Mouse (Mus musculus) midbrain, postnatal 0 days (tissue): Measurements from ENCODE around the gene Lamtor1. TPM values are rescaled to one million over a fixed set of nuclear protein-coding genes. Genes with fewer than 3 reads are reported as not detected.

ENCODE experiments used
- ATAC-seq: fragments of 200-750 bp; cut with Nextera tagmentation; 2 replicates; pipeline ENCODE4 v1.8.0; 2017; ENCODE audit warnings: moderate number of reproducible peaks, mild to moderate bottlenecking, moderate TSS enrichment, moderate library complexity; ENCODE audit not compliant: low FRiP score
- DNase-seq: peaks from one replicate; pipeline ENCODE4 v3.0.0-alpha.2; 2015; ENCODE audit warnings: low spot score
- H3K27ac ChIP-seq: fragments of 300-500 bp; sonication (generic); 2 replicates; pipeline ENCODE4 v1.5.1; 2014; ENCODE audit warnings: low read depth, mild to moderate bottlenecking, low read length, mixed read lengths
- H3K27me3 ChIP-seq: fragments of 300-500 bp; sonication (generic); 2 replicates; pipeline ENCODE4 v1.6.1; 2014; ENCODE audit warnings: low read length, control low read depth, mixed read lengths; ENCODE audit not compliant: insufficient read depth
- H3K36me3 ChIP-seq: fragments of 300-500 bp; sonication (generic); 2 replicates; pipeline ENCODE4 v1.6.1; 2014; ENCODE audit warnings: low read length, control low read depth, mixed read lengths; ENCODE audit not compliant: insufficient read depth
- H3K4me1 ChIP-seq: fragments of 300-500 bp; sonication (generic); 2 replicates; pipeline ENCODE4 v1.6.1; 2014; ENCODE audit warnings: mild to moderate bottlenecking, control low read depth, antibody characterized with exemption, low read length, mixed read lengths; ENCODE audit not compliant: insufficient read depth
- H3K4me2 ChIP-seq: fragments of 300-500 bp; sonication (generic); 2 replicates; pipeline ENCODE4 v1.6.1; 2014; ENCODE audit warnings: low read depth, mild to moderate bottlenecking, low read length, mixed read lengths; ENCODE audit not compliant: poor library complexity, severe bottlenecking
- H3K4me3 ChIP-seq: fragments of 300-500 bp; sonication (generic); 2 replicates; pipeline ENCODE4 v1.5.1; 2014; ENCODE audit warnings: low read depth, mild to moderate bottlenecking, low read length, moderate library complexity
- H3K9ac ChIP-seq: fragments of 300-500 bp; sonication (generic); replicated peaks from 2 replicates; pipeline ENCODE4 v1.6.1; 2014; ENCODE audit warnings: mild to moderate bottlenecking, low read length, moderate library complexity, mixed read lengths; ENCODE audit not compliant: poor library complexity, severe bottlenecking
- H3K9me3 ChIP-seq: fragments of 300-500 bp; sonication (generic); 2 replicates; pipeline ENCODE4 v1.6.1; 2016; ENCODE audit warnings: low read length, control low read depth
- CTCF ChIP-seq: IDR thresholded peaks from 2 replicates; pipeline ENCODE4 v1.5.1; 2016; ENCODE audit warnings: antibody characterized with exemption, mild to moderate bottlenecking
- WGBS: fragments of 180-500 bp; shearing (Covaris S2); extraction: QIAGEN DNeasy Blood & Tissue Kit; methylation state at CpG from one replicate; pipeline ENCODE4 v1.1.7; 2014; 5-methylcytosine and 5-hydroxymethylcytosine counted together
- polyA plus RNA-seq: library from polyadenylated mRNA; unstranded; fragments of >200 nt; fragmentation: Nextera tagmentation; extraction: Ambion mirVana; gene quantifications from 2 replicates; pipeline ENCODE4 v1.2.1, GENCODE M21; 2015
- total RNA-seq: library from RNA; depleted of rRNA; stranded (reverse); fragments of >200 nt; gene quantifications from 2 replicates; pipeline ENCODE4 v1.2.3, GENCODE M21; 2014

Lamtor1 gene
- total and polyA plus RNA-seq, 2 experiments from 2014 or later: 127 to 159 TPM

- no peak for ATAC-seq
- Histone ChIP-seq H3K27me3 (no peaks in the 10 kb centered on the region), H3K27ac (no peak overlapping the region), H3K9ac (no peak overlapping the region), H3K4me1 (no peaks in the 10 kb centered on the region), H3K36me3 (no peaks in the 10 kb centered on the region), H3K4me3 (no peak overlapping the region), H3K4me2 (no peak overlapping the region), H3K9me3 (no peaks in the 10 kb centered on the region)
- 72% methylated on average over 2 of the region's 2 CpGs for WGBS
- DNase-seq: no peak
- TF ChIP-seq CTCF: no peak
Observed at GRCm38 (mm10) chr7:101952098-101952497, 46.4 kb downstream of the Lamtor1 start.

GRCm38 (mm10) chr7:101954163-101954562 lies 48.5 kb downstream of the Lamtor1 start:
- WGBS: 95% methylated on average over 2 of the region's 2 CpGs
- no peak for ATAC-seq
- H3K27me3 ChIP-seq: no peaks in the 10 kb centered on the region
- no peak for TF ChIP-seq CTCF
- H3K9ac ChIP-seq: no peak overlapping the region
- H3K4me3 ChIP-seq: no peak overlapping the region
- no peaks in the 10 kb centered on the region for H3K36me3 ChIP-seq
- DNase-seq: no peak
- no peak overlapping the region for H3K27ac ChIP-seq
- H3K4me2 ChIP-seq: no peak overlapping the region
- no peaks in the 10 kb centered on the region for H3K9me3 ChIP-seq
- H3K4me1 ChIP-seq: no peaks in the 10 kb centered on the region

- no peak for TF ChIP-seq CTCF
- WGBS: 90% methylated on average over 2 of the region's 2 CpGs
Observed at GRCm38 (mm10) chr7:101955276-101955675, 49.6 kb downstream of the Lamtor1 start.

GRCm38 (mm10) chr7:101955862-101956261 lies 50.2 kb downstream of the Lamtor1 start:
- no peak for ATAC-seq
- H3K9me3 ChIP-seq: no peaks in the 10 kb centered on the region
- WGBS: 56% methylated on average over 4 of the region's 4 CpGs

More at GRCm38 (mm10) chr7:101955276-101955675, 49.6 kb downstream of the Lamtor1 start:
- DNase-seq (no peak), ATAC-seq (no peak)
- Histone ChIP-seq H3K27ac (no peak overlapping the region), H3K9ac (no peak overlapping the region), H3K4me1 (no peaks in the 10 kb centered on the region), H3K4me3 (no peak overlapping the region), H3K4me2 (no peak overlapping the region), H3K27me3 (no peaks in the 10 kb centered on the region), H3K9me3 (no peaks in the 10 kb centered on the region), H3K36me3 (no peaks in the 10 kb centered on the region)

GRCm38 (mm10) chr7:101956481-101956880 lies 50.8 kb downstream of the Lamtor1 start:
- no peak overlapping the region for H3K27ac ChIP-seq
- H3K4me3 ChIP-seq: no peak overlapping the region
- ATAC-seq (no peak), DNase-seq (no peak)
- H3K4me2 ChIP-seq: no peak overlapping the region
- no peaks in the 10 kb centered on the region for H3K36me3 ChIP-seq
- H3K4me1 ChIP-seq: no peaks in the 10 kb centered on the region
- TF ChIP-seq CTCF: no peak
- H3K9me3 ChIP-seq: no peaks in the 10 kb centered on the region
- no peaks in the 10 kb centered on the region for H3K27me3 ChIP-seq
- 89% methylated on average over 1 of the region's 1 CpGs for WGBS
- H3K9ac ChIP-seq: no peak overlapping the region

More at GRCm38 (mm10) chr7:101955862-101956261, 50.2 kb downstream of the Lamtor1 start:
- no peak overlapping the region for H3K4me2 ChIP-seq
- H3K9ac ChIP-seq: no peak overlapping the region
- no peak overlapping the region for H3K4me3 ChIP-seq
- no peak overlapping the region for H3K27ac ChIP-seq
- H3K36me3 ChIP-seq: no peaks in the 10 kb centered on the region
- no peak for TF ChIP-seq CTCF
- DNase-seq: no peak
- no peaks in the 10 kb centered on the region for H3K27me3 ChIP-seq
- H3K4me1 ChIP-seq: no peaks in the 10 kb centered on the region

GRCm38 (mm10) chr7:101956911-101957310 lies 51.2 kb downstream of the Lamtor1 start:
- no peaks in the 10 kb centered on the region for H3K4me1 ChIP-seq
- DNase-seq (no peak), ATAC-seq (no peak)
- over 99% methylated on average over 5 of the region's 5 CpGs for WGBS
- no peak for TF ChIP-seq CTCF
- no peaks in the 10 kb centered on the region for H3K27me3 ChIP-seq
- no peaks in the 10 kb centered on the region for H3K9me3 ChIP-seq
- no peak overlapping the region for H3K9ac ChIP-seq
- H3K4me3 ChIP-seq: no peak overlapping the region
- no peak overlapping the region for H3K4me2 ChIP-seq
- H3K36me3 ChIP-seq: no peaks in the 10 kb centered on the region
- H3K27ac ChIP-seq: no peak overlapping the region
